Mouse (Mus musculus) megakaryocyte, embryonic 14.5 days (primary cell): Measurements from ENCODE around the gene Pld4.

ENCODE experiments used
- FLI1 ChIP-seq: IDR thresholded peaks from 2 replicates; pipeline ENCODE4 v1.6.1; 2012; ENCODE audit warnings: low read length, inconsistent platforms, mixed read lengths
- GATA1 ChIP-seq: IDR thresholded peaks from 3 replicates; pipeline ENCODE4 v1.6.1; 2012; ENCODE audit warnings: mixed read lengths, low read length, inconsistent platforms, borderline replicate concordance

DNA sequence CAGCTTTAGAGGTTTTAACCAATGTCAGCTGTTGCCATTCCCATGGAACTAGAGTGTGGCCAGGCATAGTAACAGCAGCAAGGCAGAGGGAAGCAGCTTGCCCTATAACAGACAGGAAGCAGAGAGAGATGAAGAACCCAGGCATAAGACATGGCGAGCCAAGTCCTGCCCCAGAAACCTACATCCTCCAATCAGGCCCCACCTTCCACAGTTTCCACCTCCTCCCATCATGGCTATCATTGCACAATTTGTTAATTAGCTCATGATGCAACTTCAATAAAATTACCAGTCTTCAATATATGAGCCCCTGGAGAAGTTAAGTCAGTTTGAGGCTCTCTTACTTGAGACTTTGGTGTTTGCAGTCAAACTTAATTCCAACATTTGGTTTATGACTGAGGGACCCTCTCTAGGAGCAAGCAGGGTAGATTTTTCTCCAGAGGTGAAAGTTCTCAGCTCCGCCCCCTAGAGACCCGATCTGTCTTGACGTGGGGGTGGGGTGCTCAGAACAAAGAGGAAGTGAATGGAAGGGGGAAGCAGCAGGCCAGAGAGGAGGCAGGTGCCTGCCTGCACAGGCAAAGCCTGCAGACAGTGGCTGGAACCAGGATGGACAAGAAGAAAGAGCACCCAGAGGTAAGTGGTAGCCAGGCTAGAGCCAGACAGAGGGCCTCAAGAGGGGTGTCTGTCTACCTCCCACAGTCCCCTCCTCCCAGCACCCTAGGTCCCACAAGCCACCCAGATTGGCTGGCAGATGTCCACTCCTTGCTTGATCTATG lies at the start of gene Pld4:
- TF ChIP-seq GATA1 = no peak
- TF ChIP-seq FLI1 = no peak
